Mouse (Mus musculus): Measurements from ENCODE around the gene Nppa.

GRCm38 (mm10) chr4:148029297-148029696, 28.8 kb downstream of the Nppa start:
- TF ChIP-seq CTCF (IDR thresholded peaks at IDR 0.05 in 2 of 3, conservative IDR thresholded peaks at IDR 0.05 in 1 of 3; ENCODE audit: control insufficient read depth in 1 of 3, insufficient read depth in 1 of 3, low read depth in 2 of 3, low read length in 3 of 3, poor library complexity in 1 of 3, severe bottlenecking in 1 of 3) = no peak
- no peak for TF ChIP-seq POLR2AphosphoS2 (IDR thresholded peaks at IDR 0.05; ENCODE audit: low read length)
- TF ChIP-seq POLR2A (IDR thresholded peaks at IDR 0.05; ENCODE audit: control insufficient read depth in 1 of 2, insufficient read depth in 1 of 2, low read depth in 1 of 2, low read length in 2 of 2, poor library complexity in 1 of 2) = no peak
